Mouse (Mus musculus) retina, embryonic 14.5 days (tissue): Measurements from ENCODE around the gene Smok2b.
"Not testable (repeated sequence)": the region's sequence is repeated elsewhere in the genome, so short reads cannot be mapped to it uniquely, and the experiment has no call there.

Source experiments
- DNase-seq: peaks from one replicate; pipeline ENCODE4 v3.0.0-alpha.2; 2015; ENCODE audit warnings: low spot score

Smok2b gene

DNA sequence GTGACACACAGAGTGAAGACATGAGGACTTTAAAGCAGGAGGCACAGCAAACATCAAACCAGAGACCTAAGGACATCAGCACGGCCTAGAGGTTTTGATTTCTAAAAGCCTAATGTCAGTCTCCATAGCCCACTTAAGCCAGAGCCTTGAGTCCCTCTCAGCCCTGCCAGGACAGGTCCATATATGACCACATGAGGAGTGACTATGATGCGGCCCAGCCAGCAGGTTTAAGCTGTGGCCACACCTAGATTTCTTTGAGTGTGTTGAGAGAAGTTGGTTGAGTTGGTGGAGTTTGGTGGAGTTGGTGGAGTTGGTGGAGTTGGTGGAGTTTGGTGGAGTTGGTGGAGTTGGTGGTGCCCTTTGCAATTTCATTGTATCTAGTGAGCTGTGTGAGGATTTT, at the start of gene Smok2b:
Smok2b (plus strand) TSS at position 301 of the 400 bp plus-strand sequence.
- DNase-seq = not testable (repeated sequence)

- not testable (repeated sequence) for DNase-seq
Measured at GRCm38 (mm10) chr17:13180491-13180890, 49.6 kb upstream of the Smok2b start.

GRCm38 (mm10) chr17:13182712-13183111, 47.3 kb upstream of the Smok2b start:
- DNase-seq = not testable (repeated sequence)

DNA sequence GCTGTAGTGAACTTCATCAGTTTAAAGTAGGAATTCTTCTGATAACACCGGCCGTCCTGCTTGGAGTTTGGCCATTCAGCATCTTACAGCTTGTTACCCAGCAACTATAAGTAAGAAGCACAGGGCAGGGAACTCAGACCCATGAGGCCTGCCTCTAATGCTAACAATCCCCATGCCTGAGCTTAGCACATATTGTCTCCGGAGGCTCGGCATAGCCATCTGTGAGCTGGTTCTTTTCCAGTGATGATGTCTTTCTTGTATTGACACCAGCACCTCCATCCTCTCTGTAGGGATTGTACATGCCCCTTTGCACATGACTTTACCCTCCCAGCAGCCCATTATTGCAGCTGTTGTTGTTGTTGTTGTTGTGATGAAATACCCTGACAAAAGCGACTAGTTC, 45.5 kb upstream of the Smok2b start:
- DNase-seq = not testable (repeated sequence)

DNA sequence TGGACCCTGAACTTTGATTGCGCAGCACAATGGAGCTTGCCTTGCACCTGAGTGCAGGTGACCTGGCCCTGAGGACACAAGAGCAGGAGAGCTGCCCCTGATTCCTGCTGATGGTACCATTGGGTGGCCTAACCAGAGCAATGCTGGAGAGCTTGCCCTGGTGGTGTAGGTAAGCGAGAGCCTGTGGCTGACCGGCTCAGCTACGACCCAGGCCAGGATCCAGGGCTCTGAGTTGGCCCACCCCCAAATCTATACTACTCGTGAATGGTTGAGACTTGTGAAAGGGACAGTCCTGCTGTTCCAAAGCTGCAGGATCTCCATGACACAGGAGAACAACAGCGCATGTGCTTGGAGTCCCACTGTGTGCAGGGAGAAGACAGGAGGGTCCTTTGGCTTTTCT, 43.5 kb upstream of the Smok2b start:
- not testable (repeated sequence) for DNase-seq

- DNase-seq = not testable (repeated sequence)
Measured at GRCm38 (mm10) chr17:13187621-13188020, 42.4 kb upstream of the Smok2b start.

- not testable (repeated sequence) for DNase-seq
Measured at GRCm38 (mm10) chr17:13188846-13189245, 41.2 kb upstream of the Smok2b start.

- DNase-seq = not testable (repeated sequence)
Measured at GRCm38 (mm10) chr17:13190836-13191583, 39.0 kb upstream of the Smok2b start.

DNA sequence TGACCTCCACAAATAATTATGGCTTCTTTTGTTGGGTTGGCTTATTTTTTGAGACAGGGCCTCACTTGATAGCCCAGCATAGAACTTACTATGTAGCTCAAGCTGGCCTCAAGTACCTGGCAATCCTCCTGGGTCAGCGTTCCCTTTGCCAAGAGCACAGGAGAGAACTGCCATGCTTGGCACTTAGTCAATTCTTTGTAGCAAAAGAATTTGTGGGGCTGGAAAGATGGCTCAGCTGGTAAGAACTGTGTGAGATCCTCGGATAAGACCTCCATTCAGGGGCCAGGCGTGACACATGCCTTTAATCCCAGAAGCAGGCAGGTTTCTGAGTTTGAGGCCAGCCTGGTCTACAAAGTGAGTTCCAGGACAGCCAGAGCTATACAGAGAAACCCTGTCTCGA, 33.6 kb upstream of the Smok2b start:
- not testable (repeated sequence) for DNase-seq

GRCm38 (mm10) chr17:13198812-13199211, 31.2 kb upstream of the Smok2b start:
- not testable (repeated sequence) for DNase-seq

GRCm38 (mm10) chr17:13199880-13200409, 30.1 kb upstream of the Smok2b start:
- not testable (repeated sequence) for DNase-seq

GRCm38 (mm10) chr17:13201551-13201950, 28.5 kb upstream of the Smok2b start:
- not testable (repeated sequence) for DNase-seq

GRCm38 (mm10) chr17:13202453-13203107, 27.5 kb upstream of the Smok2b start:
- DNase-seq = not testable (repeated sequence)

DNA sequence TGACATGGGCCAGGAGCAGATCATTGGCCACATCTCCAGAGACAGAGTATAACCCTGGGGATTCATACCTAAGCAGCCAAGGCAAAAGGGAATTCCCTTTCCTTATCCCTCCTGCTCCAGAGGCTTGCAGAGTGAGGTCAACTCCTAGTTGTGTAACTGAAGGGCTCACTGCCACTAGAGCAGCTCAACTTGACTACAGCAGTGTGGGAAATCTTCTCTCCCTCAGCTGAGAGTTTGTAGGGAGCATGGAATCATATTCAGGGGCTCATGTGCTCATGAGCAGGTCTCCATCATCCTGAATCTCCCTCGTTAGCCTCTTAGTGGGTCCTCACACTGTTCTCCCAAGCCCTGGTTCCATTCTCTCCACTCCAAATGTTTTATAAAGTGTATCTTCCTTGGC, 24.8 kb upstream of the Smok2b start:
- DNase-seq = not testable (repeated sequence)

GRCm38 (mm10) chr17:13206491-13206890, 23.6 kb upstream of the Smok2b start:
- DNase-seq = no peak

- not testable (repeated sequence) for DNase-seq
Measured at GRCm38 (mm10) chr17:13208460-13208859, 21.6 kb upstream of the Smok2b start.

GRCm38 (mm10) chr17:13212136-13212850, 17.8 kb upstream of the Smok2b start:
- DNase-seq = no peak

GRCm38 (mm10) chr17:13214169-13214568, 15.9 kb upstream of the Smok2b start:
- no peak for DNase-seq

DNA sequence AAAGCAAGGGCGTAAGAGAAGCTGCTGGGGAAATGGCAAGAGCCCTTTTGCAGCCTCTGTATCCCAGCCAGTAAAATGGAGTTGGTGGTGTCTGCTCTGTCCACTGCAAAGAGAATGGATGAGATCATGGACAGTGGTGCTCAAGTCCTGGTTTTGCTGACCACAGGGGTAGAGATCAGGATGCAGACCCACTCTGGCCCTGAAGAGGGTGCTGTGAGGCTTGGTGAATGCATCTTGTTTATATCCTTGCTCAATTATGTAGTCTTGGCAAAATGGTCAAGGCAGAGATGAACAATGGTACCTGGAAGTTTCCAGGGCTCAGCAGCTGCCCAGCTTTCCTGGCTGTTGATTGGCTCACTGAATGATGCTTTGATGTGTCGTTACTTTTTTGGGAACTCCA, 14.5 kb upstream of the Smok2b start:
- DNase-seq = peak; percentile 4

DNA sequence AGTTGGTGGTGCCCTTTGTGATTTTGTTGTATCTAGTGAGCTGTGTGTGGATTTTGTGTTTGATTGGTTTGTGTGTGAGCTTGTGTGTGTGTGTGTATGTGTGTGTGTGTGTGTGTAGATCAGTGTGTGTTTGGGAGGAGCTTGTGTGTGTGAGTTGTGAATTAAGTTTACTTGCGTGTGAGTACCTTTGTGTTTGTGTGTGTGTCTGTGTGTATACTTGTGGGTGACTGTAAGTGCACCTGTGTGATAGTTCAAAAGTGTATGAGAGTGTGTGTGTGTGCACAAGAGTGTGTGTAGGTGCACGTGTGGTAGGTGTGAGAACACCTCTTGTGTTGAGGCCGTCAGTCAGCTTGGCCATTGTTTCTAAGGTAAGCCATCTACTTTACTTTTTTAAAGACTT, 9.2 kb upstream of the Smok2b start, which contains the start of gene Smok2a:
Smok2a (plus strand) TSS at position 301 of the 400 bp plus-strand sequence.
- DNase-seq = no peak

DNA sequence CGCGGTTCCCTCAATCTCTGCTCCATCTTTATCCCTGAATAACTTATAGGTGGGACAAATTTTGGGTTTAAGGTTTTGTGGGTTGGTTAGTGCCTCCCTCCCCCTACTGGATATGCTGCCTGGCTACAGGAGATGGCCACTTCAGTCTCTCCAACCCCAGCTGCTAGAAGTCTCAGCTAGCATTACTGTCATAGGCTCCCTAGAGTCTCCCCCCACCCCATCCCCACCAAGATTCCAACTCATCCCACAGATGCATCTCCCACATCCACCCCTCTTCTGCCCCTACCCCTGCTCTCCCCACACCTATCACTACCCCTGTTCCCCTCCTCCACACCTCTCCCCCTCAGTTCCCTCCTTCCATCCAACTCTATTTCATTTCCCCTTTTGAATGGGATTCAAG, 8.1 kb upstream of the Smok2b start:
- not testable (repeated sequence) for DNase-seq

GRCm38 (mm10) chr17:13239461-13239860, 9.4 kb downstream of the Smok2b start:
- DNase-seq = not testable (repeated sequence)
